Mouse (Mus musculus) bone marrow macrophage, adult 2 months (primary cell): ENCODE measurements around the gene Kcnj9.

ENCODE experiments used
- CTCF ChIP-seq: IDR thresholded peaks from 2 replicates; pipeline ENCODE4 v1.5.1; 2012; ENCODE audit warnings: low read depth, mild to moderate bottlenecking, low read length, moderate library complexity
- POLR2A ChIP-seq: IDR thresholded peaks from 2 replicates; pipeline ENCODE4 v1.6.1; 2012; ENCODE audit warnings: mild to moderate bottlenecking, low read depth, low read length, borderline replicate concordance

- TF ChIP-seq CTCF (no peak), POLR2A (no peak)
Measured at GRCm38 (mm10) chr1:172344820-172345219, 15.7 kb upstream of the Kcnj9 start.
